ENCODE assay signal across 8 mouse cellular contexts in genomic region chr5:129020300-129020668, GRCm38 (mm10). TPM values are rescaled to one million over a fixed set of nuclear protein-coding genes. Genes with fewer than 3 reads are reported as not detected.
DNase-seq lines count a peak whose midpoint lies in the region; ATAC-seq and TF ChIP-seq lines count a peak whose summit lies in the region.

No protein-coding gene starts in this region.

- peak; percentile 56 for ATAC-seq in CD4-positive, CD25-positive, alpha-beta regulatory T cell, adult 4 months
- ATAC-seq in erythroblast, adult 5-6 weeks (replicated peaks; ENCODE audit: low FRiP score, poor library complexity, severe bottlenecking), result 0 out of 2 replicates have a peak, but pooled peaks have one; percentile 26
- peak; percentile 76 for ATAC-seq in limb, embryonic 13.5 days (ENCODE audit: low FRiP score, low read depth)

- H3K4me2 ChIP-seq in limb, embryonic 13.5 days (replicated peaks), result peak overlapping the region; percentile 81

- TF ChIP-seq CTCF in small intestine, adult 2 months (IDR thresholded peaks at IDR 0.05; ENCODE audit: extremely low read depth, insufficient read length, insufficient replicate concordance, low read depth, low read length), result no peak

- no peaks in the 10 kb centered on the region for H3K27me3 ChIP-seq in limb, embryonic 13.5 days
- H3K27me3 ChIP-seq in small intestine, adult 2 months (ENCODE audit: control insufficient read depth, insufficient read depth, low read length), result no peaks in the 10 kb centered on the region

- 0% methylated on average over 46 of the region's 56 CpGs for WGBS in limb, embryonic 13.5 days
- 1% methylated on average over 56 of the region's 56 CpGs for WGBS in small intestine, adult 2 months

- H3K9me3 ChIP-seq in limb, embryonic 13.5 days, result no peaks in the 10 kb centered on the region

- peaks cover 15% of the 10 kb centered on the region for H3K4me1 ChIP-seq in limb, embryonic 13.5 days
- no peaks in the 10 kb centered on the region; the same call in 1 of the 2 replicates for H3K4me1 ChIP-seq in small intestine, adult 2 months (ENCODE audit: control insufficient read depth, insufficient read depth, insufficient read length, low read length)

- no peak for TF ChIP-seq POLR2A in small intestine, adult 2 months (IDR thresholded peaks at IDR 0.05; ENCODE audit: low read depth, low read length)

- H3K36me3 ChIP-seq in limb, embryonic 13.5 days, result peaks cover 24% of the 10 kb centered on the region
- H3K36me3 ChIP-seq in small intestine, adult 2 months (ENCODE audit: control insufficient read depth, insufficient read depth, low read length), result peaks cover 9% of the 10 kb centered on the region

- peak overlapping the region; percentile 98 for H3K9ac ChIP-seq in limb, embryonic 13.5 days

- H3K27ac ChIP-seq in limb, embryonic 13.5 days, result peak overlapping the region; percentile 95
- peak overlapping the region; percentile 80 for H3K27ac ChIP-seq in small intestine, adult 2 months (ENCODE audit: insufficient read depth, low read depth, low read length)

- DNase-seq in embryo, embryonic 11.5 days (ENCODE audit: low read depth, low spot score), result peak; percentile 55
- DNase-seq in embryo, embryonic 10.5 days (ENCODE audit: low spot score), result no peak
- no peak for DNase-seq in cerebellum, adult 9-11 months
- no peak for DNase-seq in gastrocnemius, adult 8-10 months (ENCODE audit: low spot score in 2 of 2)

- H3K4me3 ChIP-seq in limb, embryonic 13.5 days, result peak overlapping the region; percentile 92
- peak overlapping the region; percentile 98 for H3K4me3 ChIP-seq in small intestine, adult 2 months (ENCODE audit: low read depth, low read length)

RNA-seq across cellular contexts. Expression of gene Ran, which starts 0.4 kb away (rescaled TPM):
- 100 to 1,000 TPM; 235 to 276 TPM for polyA plus RNA-seq in CD4-positive, CD25-positive, alpha-beta regulatory T cell, adult 4 months (2017; shearing (Covaris generic))
- 125 and 151 TPM in 2 replicates for total RNA-seq in erythroblast, adult 5-6 weeks (2015; ENCODE audit: low replicate concordance)
- 77.9 and 87.8 TPM in 2 replicates for total RNA-seq in erythroblast, adult 5-6 weeks (2017; ENCODE audit: low replicate concordance)
- 561 and 579 TPM in 2 replicates for polyA plus RNA-seq in limb, embryonic 13.5 days (2015; fragmentation: Nextera tagmentation; extraction: Ambion mirVana)
- polyA plus RNA-seq in small intestine, adult 2 months (2012; rRNA removed), result 34.1 and 38.4 TPM in 2 replicates
- total RNA-seq in gastrocnemius, adult 8-10 months (2022), result 10 to 100 TPM; 78.9 to 95.9 (median 82.7) TPM

RNA-seq across cellular contexts. Expression of gene Stx2, which starts 11.9 kb away (rescaled TPM):
- polyA plus RNA-seq in CD4-positive, CD25-positive, alpha-beta regulatory T cell, adult 4 months (2017; shearing (Covaris generic)), result 1 to 10 TPM; 2.0 to 2.4 TPM
- 48.0 and 57.3 TPM in 2 replicates for total RNA-seq in erythroblast, adult 5-6 weeks (2015; ENCODE audit: low replicate concordance)
- total RNA-seq in erythroblast, adult 5-6 weeks (2017; ENCODE audit: low replicate concordance), result 160 and 298 TPM in 2 replicates
- polyA plus RNA-seq in limb, embryonic 13.5 days (2015; fragmentation: Nextera tagmentation; extraction: Ambion mirVana), result 28.0 and 30.5 TPM in 2 replicates
- 4.7 and 5.8 TPM in 2 replicates for polyA plus RNA-seq in small intestine, adult 2 months (2012; rRNA removed)
- total RNA-seq in gastrocnemius, adult 8-10 months (2022), result 1 to 10 TPM; 3.0 to 6.3 (median 5.8) TPM

Comparison
In these comparisons a context has a peak if more than half of its experiments do, and no peak if none do; other contexts are left out.
1. ATAC-seq: peak in every context shown above with its lines; median percentile 76 in limb, embryonic 13.5 days; 56 in CD4-positive, CD25-positive, alpha-beta regulatory T cell, adult 4 months; 26 in erythroblast, adult 5-6 weeks.